Mouse (Mus musculus) liver, postnatal 0 days (tissue): ENCODE measurements around the gene Cmtm6.

Experiments
- CTCF ChIP-seq: sonication (generic); IDR thresholded peaks from 2 replicates; pipeline ENCODE4 v1.5.1; 2016; ENCODE audit warnings: antibody characterized with exemption, low read depth
- EP300 ChIP-seq: IDR thresholded peaks from 2 replicates; pipeline ENCODE4 v1.6.1; 2016; ENCODE audit warnings: antibody characterized with exemption, low read depth, mild to moderate bottlenecking

GRCm38 (mm10) chr9:114788697-114789096 is 57.8 kb downstream of the Cmtm6 start:
- TF ChIP-seq EP300: no peak
- TF ChIP-seq CTCF: no peak
